ENCODE assay signal across 20 mouse cellular contexts in the genomic region with DNA sequence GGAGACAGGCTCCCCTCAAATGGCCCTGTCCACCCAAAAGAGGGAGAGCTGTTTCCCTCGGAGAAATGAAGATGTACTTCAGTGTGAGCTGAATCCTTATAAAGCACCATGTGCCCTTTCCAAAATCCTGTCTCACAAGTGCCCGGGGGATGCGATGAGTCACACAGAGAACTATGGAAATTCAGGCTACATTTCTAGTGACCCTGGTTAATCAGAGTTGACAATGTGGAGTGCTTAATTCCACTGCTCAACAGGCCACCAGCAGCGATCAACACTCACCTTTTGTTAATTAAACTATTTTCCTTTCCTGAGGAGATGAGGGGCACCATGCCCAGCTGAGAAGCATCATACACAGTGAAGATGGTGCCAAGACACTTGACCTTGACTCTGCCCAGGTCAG.
A peak's percentile ranks its signal among the peaks of the same experiment; 100 is the strongest.
DNase-seq lines count a peak whose midpoint lies in the region; ATAC-seq and TF ChIP-seq lines count a peak whose summit lies in the region.
"Had no signal": no experiment of that assay in that cellular context is flagged by ENCODE, and none has a peak within 500 bp of the region (broad histone marks: within the 10 kb centered on the region; RNA-seq: fewer than 3 reads in every experiment).

No protein-coding gene starts in this region.

- no peak for TF ChIP-seq CTCF in hindbrain, postnatal 0 days (IDR thresholded peaks at IDR 0.05; ENCODE audit: low read depth)
- TF ChIP-seq CTCF in olfactory bulb, adult 2 months (IDR thresholded peaks at IDR 0.05; ENCODE audit: insufficient read depth, low read depth, low read length), result no peak

- H3K27ac ChIP-seq in hindbrain, postnatal 0 days, result no peak overlapping the region
- no peak overlapping the region for H3K27ac ChIP-seq in hindbrain, embryonic 13.5 days
- peak overlapping the region; percentile 39; the same call in 1 of the 2 replicates for H3K27ac ChIP-seq in olfactory bulb, adult 2 months (ENCODE audit: insufficient read depth, low read depth, low read length)
- H3K27ac ChIP-seq: forebrain, embryonic 13.5 days; hindbrain, embryonic 12.5 days; neural tube, embryonic 15.5 days had no signal

- DNase-seq in adrenal gland, adult 2 months, result peak; percentile 38
- no peak for DNase-seq in adrenal gland, postnatal 10 days
- DNase-seq in hindbrain, postnatal 0 days (ENCODE audit: low spot score), result peak; percentile 19
- DNase-seq in 3T3-L1 (ENCODE audit: low read depth, low spot score), result peak; percentile 55
- DNase-seq in ovary, postnatal 14 days (ENCODE audit: low spot score), result no peak
- DNase-seq: heart, postnatal 14 days; kidney, adult 9 months; kidney, postnatal 4 days; layer of hippocampus, adult 9-11 months; liver; midbrain, embryonic 14.5 days; thymus, postnatal 25 days had no signal

- H3K9me3 ChIP-seq in hindbrain, postnatal 0 days (ENCODE audit: low read length), result no peaks in the 10 kb centered on the region
- H3K9me3 ChIP-seq in hindbrain, embryonic 13.5 days, result no peaks in the 10 kb centered on the region
- H3K9me3 ChIP-seq: forebrain, embryonic 13.5 days; G1E; hindbrain, embryonic 12.5 days; neural tube, embryonic 15.5 days had no signal

- no peak overlapping the region for H3K9ac ChIP-seq in hindbrain, postnatal 0 days (replicated peaks; ENCODE audit: low read length)
- no peak overlapping the region for H3K9ac ChIP-seq in hindbrain, embryonic 13.5 days
- H3K9ac ChIP-seq: forebrain, embryonic 13.5 days; hindbrain, embryonic 12.5 days; neural tube, embryonic 15.5 days had no signal

- ATAC-seq in hindbrain, postnatal 0 days, result no peak
- no peak for ATAC-seq in hindbrain, embryonic 13.5 days (ENCODE audit: low FRiP score)
- ATAC-seq: forebrain, embryonic 13.5 days; lung, postnatal 0 days had no signal

- 56% methylated on average over 4 of the region's 4 CpGs for WGBS in hindbrain, postnatal 0 days
- 78% methylated on average over 4 of the region's 4 CpGs for WGBS in hindbrain, embryonic 13.5 days
- WGBS in olfactory bulb, adult 2 months, result 34% methylated on average over 4 of the region's 4 CpGs

- no peak overlapping the region for H3K4me2 ChIP-seq in hindbrain, postnatal 0 days (ENCODE audit: low read depth, low read length)
- H3K4me2 ChIP-seq in hindbrain, embryonic 13.5 days, result no peak overlapping the region
- H3K4me2 ChIP-seq: forebrain, embryonic 13.5 days; heart, embryonic 11.5 days; hindbrain, embryonic 12.5 days; neural tube, embryonic 15.5 days had no signal

- no peak overlapping the region for H3K4me3 ChIP-seq in hindbrain, postnatal 0 days (ENCODE audit: low read length)
- H3K4me3 ChIP-seq in hindbrain, embryonic 13.5 days, result no peak overlapping the region
- H3K4me3 ChIP-seq in olfactory bulb, adult 2 months (ENCODE audit: insufficient read depth, low read depth, low read length), result no peak overlapping the region
- H3K4me3 ChIP-seq: forebrain, embryonic 13.5 days; hindbrain, embryonic 12.5 days; neural tube, embryonic 15.5 days had no signal

- H3K4me1 ChIP-seq in hindbrain, postnatal 0 days (ENCODE audit: insufficient read depth, low read length), result no peaks in the 10 kb centered on the region
- H3K4me1 ChIP-seq in hindbrain, embryonic 13.5 days (replicated peaks), result 0 out of 2 replicates have a peak, but pooled peaks cover 5% of the 10 kb centered on the region
- H3K4me1 ChIP-seq in olfactory bulb, adult 2 months (ENCODE audit: control insufficient read depth, insufficient read depth, low read length), result peaks cover 7% of the 10 kb centered on the region; the same call in 1 of the 2 replicates
- H3K4me1 ChIP-seq: forebrain, embryonic 13.5 days; hindbrain, embryonic 12.5 days; neural tube, embryonic 15.5 days had no signal

- TF ChIP-seq POLR2A in olfactory bulb, adult 2 months (IDR thresholded peaks at IDR 0.05; ENCODE audit: insufficient read depth, low read depth, low read length), result no peak

- no peaks in the 10 kb centered on the region for H3K27me3 ChIP-seq in hindbrain, postnatal 0 days (ENCODE audit: insufficient read depth, low read length)
- H3K27me3 ChIP-seq in hindbrain, embryonic 13.5 days, result no peaks in the 10 kb centered on the region
- H3K27me3 ChIP-seq: forebrain, embryonic 13.5 days; hindbrain, embryonic 12.5 days; neural tube, embryonic 15.5 days had no signal

- no peaks in the 10 kb centered on the region for H3K36me3 ChIP-seq in hindbrain, postnatal 0 days (ENCODE audit: insufficient read depth, low read length)
- H3K36me3 ChIP-seq in hindbrain, embryonic 13.5 days, result no peaks in the 10 kb centered on the region
- H3K36me3 ChIP-seq: G1E; hindbrain, embryonic 12.5 days; neural tube, embryonic 15.5 days had no signal

Comparison
In these comparisons a context has a peak if more than half of its experiments do, and no peak if none do; other contexts are left out.
1. DNase-seq: peak in adrenal gland, adult 2 months (single experiment), hindbrain, postnatal 0 days (single experiment) and 3T3-L1 (single experiment); none in adrenal gland, postnatal 10 days (single experiment) and ovary, postnatal 14 days (single experiment).